Mouse (Mus musculus) hindlimb bud, embryonic 11.5 days (tissue): ENCODE data around the gene Ndufv1.
"Not testable (repeated sequence)": the region's sequence is repeated elsewhere in the genome, so short reads cannot be mapped to it uniquely, and the experiment has no call there.

Experiments
- DNase-seq: peaks from one replicate; pipeline ENCODE4 v3.0.0-alpha.2; 2012; ENCODE audit warnings: low read depth, low spot score; ENCODE audit errors: extremely low spot score

Gene Ndufv1

GRCm38 (mm10) chr19:4044109-4044508, 31.5 kb upstream of the Ndufv1 start:
- DNase-seq: not testable (repeated sequence)

- DNase-seq: no peak
Measured at GRCm38 (mm10) chr19:4042124-4042523, 29.5 kb upstream of the Ndufv1 start.

- DNase-seq: not testable (repeated sequence)
Measured at GRCm38 (mm10) chr19:4041500-4041899, 28.9 kb upstream of the Ndufv1 start.

- DNase-seq: not testable (repeated sequence)
Measured at GRCm38 (mm10) chr19:4040941-4041340, 28.3 kb upstream of the Ndufv1 start.

- peak; percentile 61 for DNase-seq
Measured at GRCm38 (mm10) chr19:4037788-4038232, 25.2 kb upstream of the Ndufv1 start, which contains the start of gene Gstp1. Gene Gstp1 (minus strand): TSS chr19:4037985.

- not testable (repeated sequence) for DNase-seq
Measured at GRCm38 (mm10) chr19:4037154-4037787, 24.7 kb upstream of the Ndufv1 start.

GRCm38 (mm10) chr19:4036327-4037045, 23.9 kb upstream of the Ndufv1 start:
- DNase-seq: no peak

GRCm38 (mm10) chr19:4033742-4034141, 21.1 kb upstream of the Ndufv1 start:
- DNase-seq: no peak

GRCm38 (mm10) chr19:4033298-4033697, 20.7 kb upstream of the Ndufv1 start:
- DNase-seq: no peak

- no peak for DNase-seq
Measured at GRCm38 (mm10) chr19:4032668-4033067, 20.1 kb upstream of the Ndufv1 start.

GRCm38 (mm10) chr19:4027576-4027975, 15.0 kb upstream of the Ndufv1 start:
- no peak for DNase-seq

- DNase-seq: no peak
Measured at GRCm38 (mm10) chr19:4023185-4023584, 10.6 kb upstream of the Ndufv1 start.

GRCm38 (mm10) chr19:4018743-4019583, 6.4 kb upstream of the Ndufv1 start:
- no peak for DNase-seq

GRCm38 (mm10) chr19:4017921-4018587, 5.4 kb upstream of the Ndufv1 start:
- DNase-seq: no peak

GRCm38 (mm10) chr19:4015635-4016034, 3.0 kb upstream of the Ndufv1 start:
- no peak for DNase-seq

- DNase-seq: no peak
Measured at GRCm38 (mm10) chr19:4014802-4015201, 2.2 kb upstream of the Ndufv1 start.

GRCm38 (mm10) chr19:4013066-4013465, 460 bp upstream of the Ndufv1 start:
- no peak for DNase-seq

- DNase-seq: no peak
Measured at GRCm38 (mm10) chr19:4011086-4011485, 1.5 kb downstream of the Ndufv1 start.

- DNase-seq: no peak
Measured at GRCm38 (mm10) chr19:4005971-4006370, 6.6 kb downstream of the Ndufv1 start.

- no peak for DNase-seq
Measured at GRCm38 (mm10) chr19:4005091-4005490, 7.5 kb downstream of the Ndufv1 start.

- DNase-seq: no peak
Measured at GRCm38 (mm10) chr19:4004331-4004730, 8.3 kb downstream of the Ndufv1 start.
